Mouse (Mus musculus) gastrocnemius, postnatal 25 days (tissue): ENCODE results near the gene Gmeb1. TPM values are rescaled to one million over a fixed set of nuclear protein-coding genes. Genes with fewer than 3 reads are reported as not detected.

Experiments used
- microRNA-seq, 2 experiments: library from miRNA; unstranded; fragments of <30 nt; microRNA quantifications; one replicate each; pipeline ENCODE4 v1.2.0; 2021; ENCODE audit warnings: borderline replicate concordance in 2 of 2
- total RNA-seq, 2 experiments: library from RNA; stranded (reverse); gene quantifications; 1 replicate in 1 of 2; 2 replicates in 1 of 2; pipeline ENCODE4 v1.2.3; 2021

The Gmeb1 gene
- total RNA-seq, 2 experiments from 2014 or later, result 7.4 to 8.0 TPM

Small RNA genes lying within 50 kb of the gene (microRNA-seq; reads per million reads assigned to microRNA genes)
- gene Gm22033, result 0 reads per million in 2 experiments

Other genes with a start within 250 kb of the Gmeb1 start
- gene Gm10300, start 186.9 kb downstream of the Gmeb1 start, total RNA-seq, result not detected
- 10 to 100 TPM; 80.4 to 86.0 TPM for gene Epb41, start 186.3 kb downstream of the Gmeb1 start, total RNA-seq
- gene Oprd1, start 117.1 kb downstream of the Gmeb1 start, total RNA-seq, result not detected
- gene Ythdf2, start 49.3 kb downstream of the Gmeb1 start, total RNA-seq, result 10 to 100 TPM; 22.6 to 24.2 TPM
- gene Taf12, start 12.8 kb upstream of the Gmeb1 start, total RNA-seq, result 10 to 100 TPM; 31.6 to 32.1 TPM
- gene Rab42, start 41.8 kb upstream of the Gmeb1 start, total RNA-seq, result under 1 TPM in 1 of 2 experiments, not detected in 1; 0.48 TPM
- gene Trnau1ap, start 67.9 kb upstream of the Gmeb1 start, total RNA-seq, result 10 to 100 TPM in 1 of 2 experiments, 1 to 10 TPM in 1; 9.9 to 10.4 TPM
- 1 to 10 TPM; 6.5 to 6.6 TPM for gene Rcc1, start 92.0 kb upstream of the Gmeb1 start, total RNA-seq
- gene Phactr4, start 160.9 kb upstream of the Gmeb1 start, total RNA-seq, result 10 to 100 TPM; 10.3 to 10.6 TPM
- 1 to 10 TPM; 2.6 to 4.3 TPM for gene Med18, start 202.3 kb upstream of the Gmeb1 start, total RNA-seq
- gene Sesn2, start 248.9 kb upstream of the Gmeb1 start, total RNA-seq, result 1 to 10 TPM; 1.9 to 2.3 TPM